Mouse (Mus musculus) cerebellum, adult 9-11 months (tissue): ENCODE data around the gene Gpn3.
A peak's percentile ranks its signal among the peaks of the same experiment; 100 is the strongest.

Experiments
- DNase-seq: peaks from one replicate; pipeline ENCODE4 v3.0.0; 2022

Gpn3 gene

GRCm38 (mm10) chr5:122371591-122372191, at the start of gene Gpn3:
Gpn3 (plus strand) TSS chr5:122371876.
- peak; percentile 72 for DNase-seq

GRCm38 (mm10) chr5:122323523-122323922, 48.2 kb upstream of the Gpn3 start:
- no peak for DNase-seq

GRCm38 (mm10) chr5:122324608-122325431, 46.9 kb upstream of the Gpn3 start:
- DNase-seq = peak; percentile 95

GRCm38 (mm10) chr5:122325477-122325876, 46.2 kb upstream of the Gpn3 start:
- peak; percentile 62 for DNase-seq

GRCm38 (mm10) chr5:122327283-122327682, 44.4 kb upstream of the Gpn3 start:
- no peak for DNase-seq

- no peak for DNase-seq
These were observed 41.4 kb upstream of the Gpn3 start for GRCm38 (mm10) chr5:122330269-122330668.

GRCm38 (mm10) chr5:122334682-122335081, 37.0 kb upstream of the Gpn3 start:
- no peak for DNase-seq

- DNase-seq = no peak
These were observed 35.0 kb upstream of the Gpn3 start for GRCm38 (mm10) chr5:122336554-122337294.

- no peak for DNase-seq
These were observed 28.8 kb upstream of the Gpn3 start for GRCm38 (mm10) chr5:122342874-122343273.

- DNase-seq = no peak
These were observed 27.9 kb upstream of the Gpn3 start for GRCm38 (mm10) chr5:122343768-122344167.

- peak; percentile 70 for DNase-seq
These were observed 27.4 kb upstream of the Gpn3 start for GRCm38 (mm10) chr5:122344260-122344659.

GRCm38 (mm10) chr5:122345777-122346176, 25.9 kb upstream of the Gpn3 start:
- no peak for DNase-seq

- peak; percentile 98 for DNase-seq
These were observed 17.7 kb upstream of the Gpn3 start, which contains the start of the genes Rad9b and Vps29 for GRCm38 (mm10) chr5:122353807-122354491. Rad9b (minus strand) TSS chr5:122354233. Vps29 (plus strand) TSS chr5:122354369.

GRCm38 (mm10) chr5:122354492-122355067, 17.1 kb upstream of the Gpn3 start:
- DNase-seq = no peak

- peak; percentile 99 for DNase-seq
These were observed 605 bp downstream of the Gpn3 start, which contains the start of gene Fam216a for GRCm38 (mm10) chr5:122372192-122372769. Fam216a (minus strand) TSS chr5:122372364.

GRCm38 (mm10) chr5:122372878-122373277, 1.2 kb downstream of the Gpn3 start:
- peak; percentile 39 for DNase-seq

GRCm38 (mm10) chr5:122377101-122377833, 5.6 kb downstream of the Gpn3 start:
- no peak for DNase-seq

- DNase-seq = no peak
These were observed 6.5 kb downstream of the Gpn3 start for GRCm38 (mm10) chr5:122378171-122378570.

- peak; percentile 88 for DNase-seq
These were observed 7.9 kb downstream of the Gpn3 start for GRCm38 (mm10) chr5:122379374-122380155.

- DNase-seq = peak; percentile 37
These were observed 18.3 kb downstream of the Gpn3 start for GRCm38 (mm10) chr5:122390006-122390405.
